9 mouse cellular contexts compared by ENCODE assay signal in genomic region chr6:118646265-118647061, GRCm38 (mm10).
DNase-seq lines count a peak whose midpoint lies in the region; ATAC-seq lines count a peak whose summit lies in the region.
"Had no signal": no experiment of that assay in that cellular context is flagged by ENCODE, and none has a peak within 500 bp of the region (broad histone marks: within the 10 kb centered on the region; RNA-seq: fewer than 3 reads in every experiment).

No protein-coding gene starts in this region.

- WGBS in forebrain, embryonic 15.5 days = 31% methylated on average over 14 of the region's 14 CpGs
- WGBS in hindbrain, embryonic 15.5 days = 47% methylated on average over 14 of the region's 14 CpGs
- WGBS in midbrain, embryonic 13.5 days = 44% methylated on average over 14 of the region's 14 CpGs

- H3K27ac ChIP-seq in forebrain, embryonic 15.5 days (replicated peaks) = no peak overlapping the region
- no peak overlapping the region for H3K27ac ChIP-seq in hindbrain, embryonic 15.5 days (replicated peaks)
- H3K27ac ChIP-seq in midbrain, embryonic 13.5 days = no peak overlapping the region
- H3K27ac ChIP-seq: macrophage had no signal

- peaks cover 3% of the 10 kb centered on the region; the same call in 1 of the 2 replicates for H3K36me3 ChIP-seq in forebrain, embryonic 15.5 days
- H3K36me3 ChIP-seq in hindbrain, embryonic 15.5 days = peaks cover 13% of the 10 kb centered on the region
- peaks cover 9% of the 10 kb centered on the region for H3K36me3 ChIP-seq in midbrain, embryonic 13.5 days

- no peaks in the 10 kb centered on the region for H3K27me3 ChIP-seq in forebrain, embryonic 15.5 days
- no peaks in the 10 kb centered on the region for H3K27me3 ChIP-seq in hindbrain, embryonic 15.5 days
- no peaks in the 10 kb centered on the region for H3K27me3 ChIP-seq in midbrain, embryonic 13.5 days

- no peak overlapping the region for H3K4me2 ChIP-seq in forebrain, embryonic 15.5 days (replicated peaks)
- H3K4me2 ChIP-seq in hindbrain, embryonic 15.5 days = no peak overlapping the region
- no peak overlapping the region for H3K4me2 ChIP-seq in midbrain, embryonic 13.5 days (replicated peaks)

- no peaks in the 10 kb centered on the region for H3K9me3 ChIP-seq in forebrain, embryonic 15.5 days
- no peaks in the 10 kb centered on the region for H3K9me3 ChIP-seq in hindbrain, embryonic 15.5 days
- H3K9me3 ChIP-seq in midbrain, embryonic 13.5 days = no peaks in the 10 kb centered on the region

- intact Hi-C loops in left cerebral cortex, postnatal 25 days (cut with DNase I) = loop anchor here (2.0 to 10.0 kb wide), 4 partner anchors 186 to 528 kb away; partner anchors contain the start of gene Dcp1b

- no peak overlapping the region for H3K9ac ChIP-seq in forebrain, embryonic 15.5 days (replicated peaks)
- H3K9ac ChIP-seq in hindbrain, embryonic 15.5 days = no peak overlapping the region
- no peak overlapping the region for H3K9ac ChIP-seq in midbrain, embryonic 13.5 days (replicated peaks)

- no peak overlapping the region for H3K4me3 ChIP-seq in forebrain, embryonic 15.5 days
- H3K4me3 ChIP-seq in hindbrain, embryonic 15.5 days = no peak overlapping the region
- H3K4me3 ChIP-seq in midbrain, embryonic 13.5 days (replicated peaks) = no peak overlapping the region

- peak; percentile 42 for DNase-seq in CD4-positive, CD25-positive, alpha-beta regulatory T cell, adult 2 months (ENCODE audit: low read depth, low spot score)
- DNase-seq in cerebellum, adult 11 months = peak; percentile 76
- peak; percentile 53 to 67 for DNase-seq in left cerebral cortex, postnatal 25 days (ENCODE audit: low spot score in 2 of 2)
- DNase-seq in spleen, postnatal 36 days (ENCODE audit: low spot score in 2 of 2) = peak; percentile 10

- no peak for ATAC-seq in CD4-positive, CD25-positive, alpha-beta regulatory T cell, adult 4 months
- ATAC-seq in forebrain, embryonic 15.5 days (replicated peaks) = peak; percentile 79
- peak; percentile 81 for ATAC-seq in hindbrain, embryonic 15.5 days (ENCODE audit: low FRiP score, low read depth)
- peak; percentile 69 for ATAC-seq in midbrain, embryonic 13.5 days

- no peaks in the 10 kb centered on the region for H3K4me1 ChIP-seq in forebrain, embryonic 15.5 days
- H3K4me1 ChIP-seq in hindbrain, embryonic 15.5 days (replicated peaks) = no peaks in the 10 kb centered on the region
- 0 out of 2 replicates have a peak, but pooled peaks cover 4% of the 10 kb centered on the region for H3K4me1 ChIP-seq in midbrain, embryonic 13.5 days (replicated peaks)

Comparison
In these comparisons a context has a peak if more than half of its experiments do, and no peak if none do; other contexts are left out.
1. DNase-seq: peak in every context shown above with its lines; median percentile 76 in cerebellum, adult 11 months; 60 in left cerebral cortex, postnatal 25 days; 42 in CD4-positive, CD25-positive, alpha-beta regulatory T cell, adult 2 months; 10 in spleen, postnatal 36 days.